Mouse (Mus musculus) kidney, embryonic 14.5 days (tissue): ENCODE data around the gene Sh3bgrl2. TPM values are rescaled to one million over a fixed set of nuclear protein-coding genes. Genes with fewer than 3 reads are reported as not detected.

Source experiments
- ATAC-seq: fragments of 200-750 bp; cut with Nextera tagmentation; 2 replicates; pipeline ENCODE4 v1.8.0; 2017; ENCODE audit warnings: moderate number of reproducible peaks, mild to moderate bottlenecking, moderate TSS enrichment, moderate library complexity; ENCODE audit not compliant: low FRiP score, low TSS enrichment
- H3K27ac ChIP-seq: fragments of 300-500 bp; sonication (generic); 2 replicates; pipeline ENCODE4 v1.5.1; 2014; ENCODE audit warnings: low read depth, mild to moderate bottlenecking, low read length, moderate library complexity, mixed read lengths
- H3K27me3 ChIP-seq: fragments of 300-500 bp; sonication (generic); 2 replicates; pipeline ENCODE4 v1.6.1; 2014; ENCODE audit warnings: mild to moderate bottlenecking, low read length; ENCODE audit not compliant: control insufficient read depth, insufficient read depth
- H3K36me3 ChIP-seq: fragments of 300-500 bp; sonication (generic); 2 replicates; pipeline ENCODE4 v1.6.1; 2014; ENCODE audit warnings: low read length, mixed read lengths; ENCODE audit not compliant: control insufficient read depth, insufficient read depth
- H3K4me1 ChIP-seq: fragments of 300-500 bp; sonication (generic); 2 replicates; pipeline ENCODE4 v1.6.1; 2014; ENCODE audit warnings: low read length, mixed read lengths; ENCODE audit not compliant: control insufficient read depth, insufficient read depth
- H3K4me2 ChIP-seq: fragments of 300-500 bp; sonication (generic); replicated peaks from 2 replicates; pipeline ENCODE4 v1.6.1; 2014; ENCODE audit warnings: low read depth, mild to moderate bottlenecking, low read length
- H3K4me3 ChIP-seq: fragments of 300-500 bp; sonication (generic); 2 replicates; pipeline ENCODE4 v1.5.1; 2014; ENCODE audit warnings: mild to moderate bottlenecking, low read length
- H3K9ac ChIP-seq: fragments of 300-500 bp; sonication (generic); 2 replicates; pipeline ENCODE4 v1.6.1; 2014; ENCODE audit warnings: low read depth, mild to moderate bottlenecking, low read length, moderate library complexity
- H3K9me3 ChIP-seq: fragments of 300-500 bp; sonication (generic); 2 replicates; pipeline ENCODE4 v1.6.1; 2016; ENCODE audit warnings: low read length; ENCODE audit not compliant: control insufficient read depth
- WGBS: fragments of 180-500 bp; shearing (Covaris S2); extraction: QIAGEN DNeasy Blood & Tissue Kit; methylation state at CpG from one replicate; pipeline ENCODE4 v1.1.7; 2014; 5-methylcytosine and 5-hydroxymethylcytosine counted together
- polyA plus RNA-seq: library from polyadenylated mRNA; unstranded; fragments of >200 nt; fragmentation: Nextera tagmentation; extraction: Ambion mirVana; gene quantifications from 2 replicates; pipeline ENCODE4 v1.2.1, GENCODE M21; 2014

The Sh3bgrl2 gene
- polyA plus RNA-seq, 1 experiment from 2014 or later = 22.7 TPM

DNA sequence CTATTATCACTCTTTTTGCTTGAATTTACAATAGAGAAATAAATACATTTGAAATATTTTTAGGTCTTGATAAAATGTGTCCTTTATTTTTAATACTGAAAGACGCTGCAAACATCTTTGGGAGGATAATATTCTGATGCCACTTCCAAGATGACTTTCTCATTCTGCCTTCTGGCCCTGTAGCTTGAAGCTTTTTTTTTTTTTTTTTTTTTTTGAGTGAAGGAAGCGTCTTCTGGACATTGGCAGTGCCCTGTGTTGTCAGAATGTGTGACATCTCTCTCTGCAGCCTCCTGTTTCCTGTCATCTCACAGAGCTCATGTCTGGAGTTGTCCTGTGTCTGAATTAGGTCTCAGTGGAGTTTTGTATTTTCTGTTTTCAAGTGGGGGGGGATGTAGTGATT is 55.0 kb downstream of the Sh3bgrl2 start:
- Histone ChIP-seq H3K9me3 (no peaks in the 10 kb centered on the region), H3K9ac (no peak overlapping the region), H3K36me3 (no peaks in the 10 kb centered on the region), H3K4me2 (no peak overlapping the region), H3K4me3 (no peak overlapping the region), H3K4me1 (no peaks in the 10 kb centered on the region), H3K27ac (no peak overlapping the region), H3K27me3 (no peaks in the 10 kb centered on the region)
- 98% methylated on average over 2 of the region's 2 CpGs for WGBS
- no peak for ATAC-seq

DNA sequence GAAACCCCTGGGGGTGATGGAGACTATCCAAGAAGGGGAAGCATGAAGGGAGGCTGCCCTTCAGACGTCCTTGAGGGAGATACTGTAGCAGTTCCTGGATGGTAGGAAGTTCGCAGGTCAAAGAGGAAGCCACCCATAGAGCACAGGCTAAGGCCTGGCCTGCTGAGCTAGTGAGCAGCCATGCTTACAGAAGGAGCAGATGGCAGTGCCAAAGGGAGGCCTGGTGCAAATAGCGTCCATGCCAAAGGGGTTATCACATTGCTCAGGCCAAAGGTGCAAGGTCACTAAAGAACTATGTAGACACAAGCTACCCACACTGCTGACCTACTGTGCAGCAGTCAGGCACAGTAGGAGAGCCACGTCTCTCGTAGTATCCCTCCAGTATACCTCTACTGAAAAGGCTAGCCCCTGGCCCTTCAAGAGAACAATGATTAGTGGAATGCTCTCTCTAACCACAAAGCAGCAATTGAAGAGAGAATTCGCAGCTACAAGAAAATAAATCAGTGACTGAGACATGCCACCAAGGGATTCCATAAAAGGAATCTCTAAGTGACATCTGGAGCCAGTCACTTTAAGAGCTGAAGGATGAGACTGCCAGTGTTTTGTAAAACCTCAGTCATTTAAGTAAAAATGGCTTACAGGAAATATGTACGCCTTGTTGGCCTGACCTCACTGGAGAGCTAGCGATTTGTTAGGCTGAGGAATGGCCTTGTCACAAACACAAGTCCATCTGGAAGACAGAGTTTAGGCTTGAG is 57.9 kb downstream of the Sh3bgrl2 start:
- Histone ChIP-seq H3K4me2 (no peak overlapping the region), H3K9ac (no peak overlapping the region), H3K27ac (peak overlapping the region; percentile 62; the same call in 1 of the 2 replicates), H3K4me3 (no peak overlapping the region), H3K4me1 (peaks cover 9% of the 10 kb centered on the region; the same call in 1 of the 2 replicates), H3K36me3 (no peaks in the 10 kb centered on the region), H3K27me3 (no peaks in the 10 kb centered on the region), H3K9me3 (no peaks in the 10 kb centered on the region)
- ATAC-seq = no peak
- 39% methylated on average over 8 of the region's 8 CpGs for WGBS

DNA sequence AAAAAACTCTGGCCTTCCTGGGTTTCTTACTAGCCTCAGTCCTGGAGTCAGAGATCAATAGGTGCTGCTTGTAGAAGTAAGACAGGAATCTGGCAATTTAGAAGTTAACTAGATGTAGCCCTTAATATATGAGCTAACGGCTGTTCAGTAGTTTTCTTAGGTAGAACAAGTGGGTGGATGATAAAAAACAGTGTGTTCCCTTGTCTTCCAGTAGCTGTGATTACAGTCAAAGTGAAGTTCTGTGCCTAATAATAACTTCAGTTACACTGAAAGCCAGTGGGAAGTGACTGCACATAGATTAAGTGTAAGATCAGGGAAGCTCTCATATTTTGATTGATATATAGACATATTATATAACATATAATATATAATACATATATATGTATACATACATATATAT is 60.0 kb downstream of the Sh3bgrl2 start:
- H3K36me3 ChIP-seq = no peaks in the 10 kb centered on the region
- H3K4me1 ChIP-seq = peaks cover 9% of the 10 kb centered on the region; the same call in 1 of the 2 replicates
- no peak overlapping the region for H3K27ac ChIP-seq
- H3K4me3 ChIP-seq = no peak overlapping the region
- H3K9me3 ChIP-seq = no peaks in the 10 kb centered on the region
- H3K27me3 ChIP-seq = no peaks in the 10 kb centered on the region
- WGBS = 73% methylated on average over 1 of the region's 1 CpGs
- no peak overlapping the region for H3K4me2 ChIP-seq
- no peak overlapping the region for H3K9ac ChIP-seq
- no peak for ATAC-seq

DNA sequence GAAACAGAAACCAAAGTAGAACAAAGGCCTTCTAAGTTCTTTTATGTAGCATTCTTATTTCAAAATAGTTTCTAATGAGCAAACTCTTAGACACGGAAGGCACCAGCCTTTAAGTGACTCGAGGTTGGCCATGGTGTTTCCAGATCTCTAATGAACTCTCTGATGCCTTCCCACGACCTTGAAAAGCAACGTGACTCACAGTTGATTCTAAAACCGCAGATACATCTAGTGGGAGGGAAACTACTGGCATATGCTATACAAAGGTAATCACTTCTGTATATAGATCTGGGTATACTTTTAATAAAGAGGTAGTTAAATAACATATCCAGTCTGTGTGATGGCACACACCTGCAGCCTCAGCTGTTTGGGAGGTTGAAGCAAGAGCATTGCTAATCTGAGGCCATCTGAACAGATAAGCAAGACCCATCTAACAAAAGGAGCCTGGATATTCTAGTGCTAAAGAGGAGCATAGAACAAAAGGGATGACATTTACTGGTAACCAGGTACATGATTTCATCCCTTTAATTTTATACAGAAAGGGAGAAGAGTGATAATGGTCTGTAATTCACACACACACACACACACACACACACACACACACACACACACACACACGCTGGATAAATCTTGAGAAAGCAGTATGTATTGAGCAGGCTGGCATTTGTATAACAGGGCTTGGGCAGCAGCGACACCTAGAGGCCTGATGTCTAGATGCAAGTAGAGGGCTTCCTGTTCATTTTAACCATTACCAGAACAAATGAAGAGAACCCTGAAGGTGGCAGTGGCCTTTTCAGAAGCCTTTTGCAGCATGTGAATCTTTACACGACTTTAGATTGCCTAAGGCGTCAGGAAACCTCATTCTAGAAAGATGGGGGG is 61.5 kb downstream of the Sh3bgrl2 start:
- 0 out of 2 replicates have a peak, but pooled peaks have one; percentile 55 for ATAC-seq
- Histone ChIP-seq H3K4me1 (peaks cover 9% of the 10 kb centered on the region; the same call in 1 of the 2 replicates), H3K9me3 (no peaks in the 10 kb centered on the region), H3K27me3 (no peaks in the 10 kb centered on the region), H3K4me3 (no peak overlapping the region), H3K9ac (no peak overlapping the region), H3K4me2 (no peak overlapping the region), H3K27ac (no peak overlapping the region), H3K36me3 (no peaks in the 10 kb centered on the region)
- WGBS = 42% methylated on average over 9 of the region's 9 CpGs

DNA sequence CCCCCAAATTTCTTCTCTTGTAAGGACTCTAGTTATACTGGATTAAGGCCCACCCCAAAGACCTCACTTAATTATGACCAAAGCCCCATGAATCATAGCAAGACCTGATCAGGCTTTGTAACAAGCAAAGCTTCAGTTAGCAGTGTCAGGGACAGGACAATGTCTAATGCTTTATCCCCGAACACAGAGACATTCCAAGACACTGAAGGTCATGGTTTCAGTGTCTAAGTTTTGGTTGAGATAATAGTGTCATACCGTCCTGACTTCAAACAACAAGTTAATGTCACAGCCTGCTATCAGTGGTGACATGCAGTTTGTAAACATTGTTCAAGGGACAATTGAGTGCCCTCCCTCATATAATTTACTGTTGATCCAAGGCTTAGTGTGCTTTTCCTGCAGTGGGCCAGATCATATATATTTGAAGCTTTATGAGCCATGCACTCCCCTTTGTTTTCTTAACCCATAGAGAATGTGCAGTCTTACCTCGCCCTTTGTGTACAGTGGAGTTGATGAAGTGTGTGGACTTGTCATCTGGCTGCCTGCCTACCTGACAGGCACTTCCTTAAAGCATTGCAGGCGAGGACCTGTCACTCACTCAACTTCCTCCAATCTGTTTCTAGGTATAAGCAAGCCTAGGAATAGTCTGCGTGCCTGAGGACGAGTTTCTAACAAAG is 67.9 kb downstream of the Sh3bgrl2 start:
- no peak overlapping the region for H3K4me2 ChIP-seq
- peak; percentile 90 for ATAC-seq

DNA sequence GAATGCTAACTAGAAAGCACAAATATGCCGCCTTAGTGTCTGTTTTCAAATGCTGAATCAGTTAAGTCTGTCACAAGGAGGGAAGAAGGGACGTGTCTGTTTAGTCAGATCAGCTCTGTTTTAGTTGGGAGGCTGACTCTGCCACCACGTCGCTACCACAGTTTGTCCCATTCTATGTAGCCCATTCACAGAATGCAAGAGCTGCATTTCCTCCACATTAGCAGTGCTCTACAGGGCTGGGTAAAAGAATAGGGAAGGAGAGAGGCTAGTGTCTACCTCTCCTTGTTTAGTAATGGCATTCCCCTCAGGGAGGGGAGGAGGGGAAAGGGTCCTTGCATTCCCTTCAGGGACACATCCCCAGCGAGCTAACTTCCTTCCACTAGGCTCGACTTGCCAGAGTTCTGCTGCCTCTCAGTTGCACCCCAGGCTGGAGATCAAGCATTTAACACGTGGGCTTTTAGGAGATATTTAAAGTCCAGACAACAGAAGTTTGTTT is 68.5 kb downstream of the Sh3bgrl2 start:
- Histone ChIP-seq H3K27ac (no peak overlapping the region; the same call in 1 of the 2 replicates), H3K4me3 (no peak overlapping the region), H3K27me3 (no peaks in the 10 kb centered on the region), H3K4me2 (no peak overlapping the region), H3K36me3 (no peaks in the 10 kb centered on the region), H3K9me3 (no peaks in the 10 kb centered on the region), H3K4me1 (peaks cover 9% of the 10 kb centered on the region; the same call in 1 of the 2 replicates), H3K9ac (no peak overlapping the region)
- WGBS = 10% methylated on average over 7 of the region's 7 CpGs
- no peak for ATAC-seq

More for the DNA sequence above, 67.9 kb downstream of the Sh3bgrl2 start:
- no peak overlapping the region for H3K9ac ChIP-seq
- H3K4me3 ChIP-seq = no peak overlapping the region
- H3K9me3 ChIP-seq = no peaks in the 10 kb centered on the region
- 11% methylated on average over 6 of the region's 6 CpGs for WGBS
- peaks cover 9% of the 10 kb centered on the region; the same call in 1 of the 2 replicates for H3K4me1 ChIP-seq
- no peaks in the 10 kb centered on the region for H3K36me3 ChIP-seq
- no peak overlapping the region; the same call in 1 of the 2 replicates for H3K27ac ChIP-seq
- no peaks in the 10 kb centered on the region for H3K27me3 ChIP-seq

DNA sequence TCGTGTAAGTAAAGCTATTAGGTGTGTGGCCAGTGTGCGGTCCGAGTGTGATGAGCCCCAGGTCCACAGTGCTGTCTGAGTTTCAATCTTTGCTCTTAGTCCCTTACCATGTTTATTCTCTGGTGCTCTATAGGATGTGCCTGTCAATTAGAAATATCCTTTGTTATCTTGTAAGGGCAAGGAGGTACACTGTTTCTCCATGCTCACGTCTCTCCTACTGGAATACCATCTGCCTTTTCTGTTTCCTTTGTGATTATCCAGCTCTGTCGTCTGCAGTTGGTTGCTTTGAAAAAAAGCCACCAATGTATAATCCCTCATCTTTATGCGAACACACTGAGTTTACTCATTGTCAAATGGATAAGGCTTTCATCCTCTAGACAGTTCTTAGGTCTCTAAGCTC is 75.3 kb downstream of the Sh3bgrl2 start:
- Histone ChIP-seq H3K27ac (no peak overlapping the region), H3K4me1 (peaks cover 4% of the 10 kb centered on the region; the same call in 1 of the 2 replicates), H3K27me3 (no peaks in the 10 kb centered on the region), H3K4me3 (no peak overlapping the region), H3K9ac (no peak overlapping the region), H3K9me3 (no peaks in the 10 kb centered on the region), H3K4me2 (no peak overlapping the region), H3K36me3 (no peaks in the 10 kb centered on the region)
- no peak for ATAC-seq
- WGBS = 51% methylated on average over 6 of the region's 6 CpGs

DNA sequence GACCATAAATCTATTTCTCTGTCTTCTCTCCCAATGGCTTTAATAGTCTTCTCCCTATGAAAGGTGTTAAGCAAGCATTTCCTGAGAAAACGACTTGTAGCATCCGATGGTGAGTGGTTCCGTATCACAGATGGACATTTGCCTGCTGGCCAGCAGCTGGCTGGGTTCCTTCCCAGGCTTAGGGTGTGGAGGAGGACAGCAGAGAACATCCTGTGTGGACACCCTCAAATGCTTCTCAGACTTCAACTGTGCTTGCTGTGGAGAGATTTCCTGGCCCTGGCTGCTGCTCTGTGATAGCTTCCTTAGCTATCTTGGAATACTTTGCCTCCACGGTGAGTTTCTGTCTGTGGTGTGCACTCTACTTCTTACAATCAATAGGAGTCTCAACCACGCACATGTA is 76.1 kb downstream of the Sh3bgrl2 start:
- no peak overlapping the region for H3K4me3 ChIP-seq
- H3K9me3 ChIP-seq = no peaks in the 10 kb centered on the region
- no peak for ATAC-seq
- H3K9ac ChIP-seq = no peak overlapping the region
- H3K4me1 ChIP-seq = peaks cover 4% of the 10 kb centered on the region; the same call in 1 of the 2 replicates
- H3K4me2 ChIP-seq = no peak overlapping the region
- H3K27ac ChIP-seq = no peak overlapping the region
- H3K36me3 ChIP-seq = no peaks in the 10 kb centered on the region
- H3K27me3 ChIP-seq = no peaks in the 10 kb centered on the region
- WGBS = 43% methylated on average over 5 of the region's 5 CpGs
